ENCODE assay signal across 21 mouse cellular contexts in the genomic region with DNA sequence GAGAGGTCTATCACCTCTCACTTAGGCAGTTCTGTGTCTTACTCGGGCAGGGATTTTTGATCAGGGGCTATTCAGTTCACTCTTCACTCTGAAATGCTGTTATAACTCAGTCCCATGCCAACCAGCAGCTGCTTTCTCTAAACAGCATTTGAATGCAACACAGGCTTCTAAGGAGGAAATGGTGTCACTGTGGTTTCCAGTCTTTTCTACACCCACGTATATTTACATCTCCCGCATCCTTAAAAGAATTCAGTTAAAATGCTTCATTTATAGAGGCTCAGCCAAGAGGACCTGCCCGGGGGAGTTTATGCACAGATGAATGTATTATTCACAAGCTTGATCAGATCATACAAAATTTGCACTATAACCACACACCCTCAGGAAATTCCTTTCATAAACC.
DNase-seq lines count a peak whose midpoint lies in the region; ATAC-seq lines count a peak whose summit lies in the region.
"Had no signal": no experiment of that assay in that cellular context is flagged by ENCODE, and none has a peak within 500 bp of the region (broad histone marks: within the 10 kb centered on the region; RNA-seq: fewer than 3 reads in every experiment).

No protein-coding gene starts in this region.

- ATAC-seq in frontal cortex, adult (ENCODE audit: low TSS enrichment), result peak; percentile 94
- peak; percentile 32 to 68; a peak in 3 of 4 replicates for ATAC-seq in hematopoietic stem cell, adult 5-6 weeks (replicated peaks in 1 of 2; ENCODE audit: insufficient read depth in 1 of 2, low FRiP score in 2 of 2, low TSS enrichment in 1 of 2, low read depth in 1 of 2, poor library complexity in 2 of 2, severe bottlenecking in 2 of 2)
- ATAC-seq: liver, embryonic 12.5 days; Patski had no signal

- no peak for DNase-seq in frontal cortex, postnatal 25 days (ENCODE audit: low spot score in 2 of 2)
- DNase-seq in layer of hippocampus, adult 9-11 months, result peak; percentile 11
- DNase-seq in layer of hippocampus, postnatal 10 days (ENCODE audit: low spot score in 2 of 2), result no peak
- peak; percentile 11 to 25 for DNase-seq in right cerebral cortex, adult 2 months (ENCODE audit: low spot score in 2 of 2)
- DNase-seq in right cerebral cortex, postnatal 4 days, result no peak
- DNase-seq in adrenal gland, postnatal 36 days, result no peak
- DNase-seq: adrenal gland, adult 8-10 months; cerebellum, adult 11 months; cerebellum, postnatal 10 days; gastrocnemius, postnatal 10 days; heart, adult 18-20 months; kidney, adult 2 months; kidney, postnatal 25 days; layer of hippocampus, postnatal 36 days; lung, adult 2 months; retina, postnatal 1 day; thymus, adult 18-20 months had no signal

Comparison
In these comparisons a context has a peak if more than half of its experiments do, and no peak if none do; other contexts are left out.
1. DNase-seq: peak in layer of hippocampus, adult 9-11 months (single experiment) and right cerebral cortex, adult 2 months (2 of 2); none in frontal cortex, postnatal 25 days (0 of 2), layer of hippocampus, postnatal 10 days (0 of 2), right cerebral cortex, postnatal 4 days (single experiment) and adrenal gland, postnatal 36 days (0 of 2).